Mouse (Mus musculus): ENCODE results near the gene Trip6. TPM values are rescaled to one million over a fixed set of nuclear protein-coding genes. Genes with fewer than 3 reads are reported as not detected.

The Trip6 gene
- total RNA-seq, 2 experiments from 2014 or later = 4.8 to 5.9 TPM

DNA sequence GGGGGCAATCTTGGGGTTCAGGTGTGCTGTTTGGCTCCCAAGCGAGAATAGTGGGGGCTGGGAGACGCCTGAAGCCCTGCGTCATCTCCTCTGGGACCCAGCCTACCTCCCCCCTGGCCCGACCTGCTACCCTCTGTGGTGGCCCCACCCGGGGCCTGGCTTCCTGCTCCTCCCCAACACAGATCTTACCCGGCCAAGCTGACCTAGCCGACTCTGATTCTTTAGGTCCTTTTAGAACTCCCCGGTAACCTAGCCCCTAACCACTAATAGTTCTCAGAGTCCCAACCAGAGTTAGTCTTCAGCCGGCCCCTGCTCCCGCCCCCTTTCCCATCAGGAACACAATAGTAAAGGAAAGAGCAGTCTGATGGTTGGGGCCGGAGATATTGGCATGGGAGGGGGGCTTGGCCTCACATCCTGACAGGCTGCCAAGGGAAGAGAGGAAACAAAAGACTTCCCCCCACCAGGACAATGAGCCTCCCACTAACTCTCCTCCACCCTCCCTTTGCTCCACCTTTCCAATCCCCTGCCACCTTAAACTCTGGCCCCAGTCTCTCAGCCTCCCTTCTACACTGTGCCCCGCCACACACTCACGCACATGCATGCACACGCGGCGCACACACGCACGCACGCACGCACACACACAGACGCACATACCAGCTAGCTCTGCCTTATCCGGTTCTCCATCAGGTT is 25.2 kb upstream of the Trip6 start:
- DNase-seq (ENCODE audit: low spot score in 2 of 2) = no peak

DNA sequence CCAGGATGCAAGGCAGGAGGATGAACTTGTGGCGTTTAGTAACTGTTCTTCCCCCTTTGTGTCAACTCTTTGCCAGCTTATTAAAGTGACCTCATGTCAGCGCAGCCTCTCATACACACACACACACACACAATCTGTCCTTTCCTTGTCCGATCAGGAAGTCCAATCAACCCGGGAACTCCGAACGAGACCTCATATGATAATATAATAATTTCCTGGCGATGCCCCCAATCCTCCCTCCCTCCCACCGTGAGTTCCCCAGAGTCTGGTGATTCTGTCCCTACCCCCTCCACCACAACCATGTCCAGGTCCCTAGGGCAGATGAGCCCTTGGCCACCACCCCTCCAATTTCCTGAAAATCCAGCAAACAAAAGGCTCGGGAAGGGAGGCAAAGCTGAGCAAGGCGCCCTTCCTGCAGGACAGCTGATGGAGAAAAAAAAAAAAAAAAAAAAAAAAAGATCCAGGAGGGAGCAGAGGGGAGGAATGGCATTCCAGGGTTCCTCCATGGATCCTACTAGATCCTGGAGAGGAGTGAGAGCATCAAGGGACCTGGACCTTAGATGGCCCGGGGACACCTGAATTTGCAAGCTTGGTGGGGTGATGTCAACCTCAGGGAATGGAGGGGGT is 24.6 kb upstream of the Trip6 start:
- DNase-seq (ENCODE audit: low spot score in 2 of 2) = no peak

DNA sequence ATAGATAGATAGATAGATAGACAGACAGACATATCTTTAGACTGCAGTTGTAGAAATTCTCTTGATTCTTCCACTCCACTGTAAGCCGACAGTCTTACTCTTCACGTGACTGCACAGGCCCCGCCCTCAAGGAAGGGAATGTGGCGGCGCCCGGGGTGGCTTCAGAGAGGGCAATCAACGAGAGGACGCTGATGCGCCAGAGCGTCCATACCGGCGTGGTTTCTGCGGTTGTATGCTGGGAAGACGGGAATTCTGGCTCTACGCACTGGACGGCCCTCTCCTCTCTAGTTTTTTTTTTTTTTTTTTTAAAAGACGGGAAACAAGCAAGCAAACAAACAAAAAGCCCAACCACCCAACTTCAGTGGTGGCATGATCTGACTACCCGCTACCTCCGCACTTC is 24.1 kb upstream of the Trip6 start:
- peak; percentile 92 for DNase-seq (ENCODE audit: low spot score in 2 of 2)

DNA sequence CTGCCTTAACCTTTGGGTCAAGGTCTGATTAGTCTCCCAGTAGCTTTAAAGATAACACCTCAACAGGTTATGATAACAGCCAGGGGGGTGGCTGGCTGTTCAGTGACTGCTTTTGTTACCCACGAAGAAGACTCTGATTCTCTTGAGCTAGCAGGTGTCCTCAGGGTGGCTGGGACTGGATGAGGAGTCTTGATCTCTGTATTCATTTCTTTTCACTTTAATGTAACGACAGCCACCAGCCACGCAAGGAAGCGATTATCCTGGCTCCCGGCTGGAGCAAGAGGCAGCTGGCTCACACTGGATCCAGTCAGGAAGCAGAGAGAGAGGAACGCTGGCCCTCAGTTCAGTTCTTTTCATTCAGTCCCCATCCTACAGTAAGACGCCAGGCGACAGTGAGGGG is 23.0 kb upstream of the Trip6 start:
- DNase-seq (ENCODE audit: low spot score in 2 of 2) = no peak

DNA sequence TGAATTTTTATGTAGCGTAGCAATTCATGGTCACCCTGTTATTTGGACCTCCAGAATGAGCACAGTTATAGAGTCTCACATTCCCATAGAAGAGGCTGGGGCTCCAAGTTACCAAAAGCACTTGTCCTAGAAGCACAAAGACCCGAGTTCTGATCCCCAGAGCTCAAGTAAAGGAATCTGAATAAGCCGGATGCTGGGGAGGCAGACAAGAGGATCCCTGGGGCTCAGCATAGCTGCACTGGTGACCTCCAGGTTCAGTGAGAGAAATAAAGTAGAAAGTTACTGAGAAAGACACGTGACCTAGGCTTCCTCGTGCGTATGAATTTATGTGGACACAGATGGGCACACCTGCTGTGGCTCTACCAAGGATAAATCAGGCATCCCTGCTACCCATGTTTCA is 20.9 kb upstream of the Trip6 start:
- DNase-seq (ENCODE audit: low spot score in 2 of 2) = no peak

DNA sequence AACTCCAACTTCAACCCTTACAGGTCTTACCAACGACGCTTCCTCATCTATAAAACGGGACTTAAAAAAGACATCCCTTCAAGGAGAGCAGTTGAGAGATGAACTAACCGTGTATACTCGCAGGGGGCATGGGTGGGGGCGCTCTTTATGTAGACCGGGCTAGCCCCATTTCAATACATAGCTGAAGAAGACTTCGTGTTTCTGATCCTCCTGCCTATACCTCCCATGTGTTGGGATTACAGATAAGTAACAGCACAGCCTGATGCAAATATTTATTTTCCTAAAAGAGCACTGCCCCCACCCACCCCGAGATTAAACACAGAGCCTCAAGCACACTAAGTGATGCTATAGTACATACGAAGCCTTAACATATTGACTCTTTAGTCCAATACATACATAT is 20.1 kb upstream of the Trip6 start:
- no peak for DNase-seq (ENCODE audit: low spot score in 2 of 2)

DNA sequence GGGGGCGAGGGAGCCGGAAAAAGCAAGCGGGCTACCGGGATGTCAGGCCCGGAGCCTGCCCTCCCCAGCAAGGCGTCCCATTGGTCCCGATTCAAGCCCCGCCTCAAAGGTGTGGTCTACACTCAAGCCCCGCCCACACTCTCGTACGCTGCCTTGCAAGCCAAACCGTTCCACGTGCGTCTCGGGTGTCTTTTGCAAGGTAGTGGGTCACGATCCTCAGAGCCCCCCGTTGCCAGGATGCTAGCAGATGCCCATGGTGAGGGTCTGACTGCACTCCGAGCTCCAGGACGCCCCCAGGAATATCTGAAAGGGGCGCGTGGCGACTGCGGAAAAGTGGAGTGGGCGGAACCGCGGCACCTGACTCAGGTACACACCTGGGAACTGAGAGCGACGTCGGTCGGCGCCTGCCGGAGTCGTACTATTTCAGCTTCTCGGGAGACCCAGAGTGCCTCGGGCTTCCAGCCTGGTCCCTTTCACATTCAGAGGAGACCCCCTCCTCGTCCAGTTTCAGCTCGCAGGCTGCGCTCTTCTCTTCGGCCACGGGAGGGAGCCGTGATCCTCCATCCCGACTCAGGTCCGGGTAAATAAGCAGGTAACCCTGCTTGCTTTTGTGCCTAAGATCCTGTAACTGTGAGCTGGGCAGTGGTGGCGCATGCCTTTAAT is 19.4 kb upstream of the Trip6 start, which contains the start of gene Slc12a9:
Gene Slc12a9, minus strand, starts transcription at position 86 of the 663 bp plus-strand sequence.
- DNase-seq (ENCODE audit: low spot score in 2 of 2) = peak; percentile 93 to 95

DNA sequence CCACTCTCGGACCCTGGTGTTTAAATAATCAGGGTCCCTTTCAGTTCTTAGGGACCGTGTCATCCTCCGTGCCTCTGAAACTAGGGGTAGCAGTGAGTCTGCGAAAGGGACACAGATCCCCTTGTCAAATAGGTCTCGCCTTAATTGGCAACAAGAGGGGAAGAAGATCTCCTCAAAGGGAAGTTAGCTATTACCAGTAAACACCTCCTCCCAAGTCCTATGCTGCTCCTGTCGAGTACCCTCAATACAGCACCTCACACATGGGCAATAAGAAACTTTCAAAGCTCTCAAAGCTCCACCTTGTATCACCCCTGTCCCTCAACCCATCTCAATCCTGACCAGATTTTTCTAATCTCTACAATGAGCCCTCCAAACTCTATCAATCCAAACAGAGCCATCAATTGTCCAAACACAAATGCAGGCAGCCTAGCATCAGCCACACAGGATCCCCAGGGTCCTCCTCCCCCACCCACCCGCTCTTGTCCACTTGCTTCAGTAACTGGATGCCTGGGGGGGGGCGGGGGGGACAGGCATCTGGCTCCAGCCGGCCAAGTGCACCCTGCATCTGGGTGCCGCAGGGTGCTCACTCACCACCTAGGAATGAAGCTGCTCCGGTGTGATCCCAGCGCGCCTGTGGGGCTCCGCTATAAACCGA is 18.8 kb upstream of the Trip6 start:
- DNase-seq (ENCODE audit: low spot score in 2 of 2) = no peak

DNA sequence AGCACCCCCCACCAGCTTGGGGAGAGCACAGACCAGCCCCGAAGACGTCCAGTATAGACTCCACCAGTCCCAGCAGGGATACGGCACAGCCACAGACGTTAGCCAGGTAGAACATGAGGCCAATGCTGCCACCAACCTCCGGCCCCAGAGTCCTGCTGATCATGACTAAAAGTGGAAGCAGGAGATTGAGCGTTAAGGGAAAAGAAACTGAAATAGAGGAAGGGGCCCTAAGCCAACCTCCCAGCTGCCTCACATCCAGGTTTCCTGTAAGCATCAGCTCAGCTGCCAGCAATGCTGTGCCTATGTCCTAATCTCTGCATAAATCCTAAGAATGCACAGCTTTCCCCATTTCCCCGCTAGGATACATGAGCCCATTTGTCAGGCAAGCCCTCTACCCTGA is 16.7 kb upstream of the Trip6 start:
- DNase-seq (ENCODE audit: low spot score in 2 of 2) = no peak

DNA sequence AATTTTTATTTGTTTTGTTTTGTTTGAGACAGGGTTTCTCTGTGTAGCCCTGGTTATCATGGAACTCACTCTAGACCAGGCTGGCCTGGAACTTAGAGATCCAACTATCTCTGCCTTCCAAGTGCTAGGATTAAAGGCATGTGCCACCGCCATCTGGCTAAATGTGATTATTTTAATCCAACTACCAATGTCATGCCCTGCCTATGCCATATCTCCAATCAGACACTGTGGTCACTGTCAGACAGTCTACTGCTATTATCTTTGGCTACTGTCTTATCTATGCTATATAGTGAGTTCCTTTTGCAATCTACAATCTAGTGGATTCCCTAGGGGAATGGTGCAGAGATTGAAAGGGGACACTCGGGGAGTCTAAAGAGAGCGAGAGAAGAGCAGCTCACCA is 6.8 kb upstream of the Trip6 start:
- DNase-seq (ENCODE audit: low spot score in 2 of 2) = no peak

DNA sequence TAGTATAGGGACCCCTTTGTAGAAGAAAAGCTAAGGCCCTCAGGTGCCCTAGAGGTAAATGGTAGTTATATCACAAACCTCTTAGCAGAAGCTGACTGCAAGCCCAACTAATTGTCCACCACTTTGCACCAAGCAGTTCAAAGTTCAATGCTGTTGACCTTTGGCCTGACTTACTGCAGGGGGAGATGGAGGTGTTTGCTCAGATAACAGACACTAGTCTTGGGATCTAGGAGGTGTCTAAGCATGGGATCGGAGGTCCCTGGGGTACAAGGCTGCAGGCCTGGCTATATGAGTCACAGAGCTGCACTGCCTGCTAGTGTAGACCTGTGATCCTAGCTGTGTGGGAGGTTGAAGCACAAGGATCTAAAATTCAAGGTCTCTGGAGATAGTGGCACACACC is 4.4 kb upstream of the Trip6 start:
- DNase-seq (ENCODE audit: low spot score in 2 of 2) = no peak

DNA sequence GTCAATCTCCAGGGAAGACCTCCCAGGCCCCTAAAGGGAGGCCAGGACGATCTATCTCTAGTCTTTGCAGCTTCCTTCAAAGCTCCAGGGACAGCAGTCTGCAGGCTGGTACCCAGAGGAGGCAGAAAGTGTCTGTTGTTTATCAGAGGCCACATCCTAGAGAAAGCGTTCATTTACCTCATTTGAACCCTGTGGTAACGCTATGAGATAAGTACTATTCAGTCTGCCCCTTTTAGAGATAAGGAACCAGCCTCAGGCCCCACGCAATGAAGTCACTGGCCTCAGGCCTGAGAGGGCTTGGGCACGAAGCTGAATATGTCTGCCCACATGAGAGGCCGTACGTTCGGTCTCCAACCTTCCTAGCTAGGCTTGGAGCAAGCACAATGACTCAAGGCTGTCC is 3.2 kb upstream of the Trip6 start:
- DNase-seq (ENCODE audit: low spot score in 2 of 2) = no peak

DNA sequence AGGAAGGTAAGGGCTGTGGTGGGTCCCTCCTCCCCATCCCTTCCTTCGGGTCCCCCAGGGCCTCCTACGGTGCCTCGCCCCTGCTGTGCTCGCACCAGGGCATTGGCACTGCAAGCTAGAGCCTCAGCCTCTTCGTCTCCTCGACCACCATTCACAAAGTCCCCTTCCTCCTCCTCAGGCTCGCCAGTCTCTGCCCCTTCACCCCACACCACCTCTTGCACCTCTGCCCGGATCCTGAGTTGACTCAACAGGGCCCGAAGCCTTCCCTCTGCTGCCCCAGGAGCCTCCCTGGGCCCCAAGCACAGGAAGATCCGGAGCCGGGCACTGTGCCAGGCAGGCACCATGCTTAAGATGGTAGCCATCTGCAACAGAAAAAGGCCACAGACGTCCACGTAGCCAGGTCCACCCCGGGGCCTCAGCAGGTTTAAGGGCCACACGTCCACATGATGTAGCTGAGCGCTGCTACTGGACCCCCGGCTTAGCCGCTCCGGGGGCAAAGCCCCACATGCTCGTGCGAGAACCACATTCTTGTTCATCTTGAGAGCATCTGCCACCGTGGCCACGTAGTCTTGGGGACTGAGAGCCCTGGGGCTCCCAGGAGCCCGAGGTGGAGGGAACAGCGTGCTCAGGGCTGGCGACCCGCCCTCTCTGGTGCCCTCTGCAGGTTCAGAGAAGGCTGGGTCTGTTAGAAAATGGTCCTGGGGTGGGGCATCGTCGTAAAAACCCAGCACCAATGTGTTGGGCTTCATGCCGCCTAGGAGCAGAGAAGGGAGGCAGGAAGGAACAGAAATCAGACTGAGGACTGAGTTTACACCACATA is 1.1 kb upstream of the Trip6 start:
- DNase-seq (ENCODE audit: low spot score in 2 of 2) = no peak

DNA sequence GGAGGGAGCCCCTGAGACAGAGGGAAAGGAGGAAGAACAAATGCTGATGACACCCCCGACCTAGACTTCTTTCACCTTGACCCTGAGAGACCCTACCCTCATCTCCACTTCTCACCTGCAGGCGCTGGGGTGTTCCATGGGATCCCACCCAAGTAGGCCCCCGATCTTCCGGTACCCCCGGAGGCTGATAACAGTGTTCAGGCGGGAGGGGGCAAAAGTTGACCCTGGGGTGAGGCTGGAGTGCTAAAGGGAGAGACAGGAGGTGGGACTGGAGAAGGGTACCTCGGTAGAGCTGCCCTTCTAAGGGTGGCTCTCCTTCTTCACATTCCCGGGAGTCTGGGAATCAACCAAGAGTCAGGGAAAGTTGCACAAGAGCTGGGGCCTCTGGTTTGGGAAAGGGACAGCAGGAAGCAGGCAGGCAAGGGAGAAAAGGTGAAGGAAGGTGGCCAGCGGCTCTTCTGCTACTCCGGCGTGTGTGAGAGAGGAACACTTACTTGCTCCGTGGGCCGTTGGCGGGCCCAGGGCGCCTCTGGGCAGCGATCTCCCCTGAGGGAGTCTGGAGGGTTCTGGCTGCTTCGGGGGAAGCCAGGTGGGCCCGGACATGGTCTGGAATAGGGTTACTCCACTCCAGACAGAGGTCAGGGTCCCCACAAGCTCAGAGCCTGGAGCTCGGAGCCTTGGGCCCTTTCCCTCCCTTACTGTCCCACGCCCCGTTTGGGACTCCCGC is 575 bp downstream of the Trip6 start:
- DNase-seq (ENCODE audit: low spot score in 2 of 2) = no peak

DNA sequence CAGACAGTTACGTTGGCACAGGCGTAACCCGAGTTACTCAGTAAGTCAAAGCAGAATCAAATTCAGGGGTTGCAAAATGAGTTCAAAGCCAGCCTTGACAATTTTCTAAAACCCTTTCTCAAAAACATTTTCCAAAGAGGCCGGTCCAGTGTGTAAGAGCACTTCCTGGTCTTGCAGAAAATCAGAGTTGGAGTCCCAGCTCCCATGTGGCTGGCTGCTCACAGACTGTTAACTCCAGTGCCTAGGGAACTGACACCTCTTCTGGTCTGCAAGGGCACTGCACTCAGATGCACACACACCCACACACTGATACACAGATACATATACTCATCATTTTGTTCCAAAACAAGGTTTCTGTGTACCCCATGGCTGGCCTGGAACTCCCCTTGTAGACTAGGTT is 5.8 kb downstream of the Trip6 start:
- DNase-seq (ENCODE audit: low spot score in 2 of 2) = no peak

DNA sequence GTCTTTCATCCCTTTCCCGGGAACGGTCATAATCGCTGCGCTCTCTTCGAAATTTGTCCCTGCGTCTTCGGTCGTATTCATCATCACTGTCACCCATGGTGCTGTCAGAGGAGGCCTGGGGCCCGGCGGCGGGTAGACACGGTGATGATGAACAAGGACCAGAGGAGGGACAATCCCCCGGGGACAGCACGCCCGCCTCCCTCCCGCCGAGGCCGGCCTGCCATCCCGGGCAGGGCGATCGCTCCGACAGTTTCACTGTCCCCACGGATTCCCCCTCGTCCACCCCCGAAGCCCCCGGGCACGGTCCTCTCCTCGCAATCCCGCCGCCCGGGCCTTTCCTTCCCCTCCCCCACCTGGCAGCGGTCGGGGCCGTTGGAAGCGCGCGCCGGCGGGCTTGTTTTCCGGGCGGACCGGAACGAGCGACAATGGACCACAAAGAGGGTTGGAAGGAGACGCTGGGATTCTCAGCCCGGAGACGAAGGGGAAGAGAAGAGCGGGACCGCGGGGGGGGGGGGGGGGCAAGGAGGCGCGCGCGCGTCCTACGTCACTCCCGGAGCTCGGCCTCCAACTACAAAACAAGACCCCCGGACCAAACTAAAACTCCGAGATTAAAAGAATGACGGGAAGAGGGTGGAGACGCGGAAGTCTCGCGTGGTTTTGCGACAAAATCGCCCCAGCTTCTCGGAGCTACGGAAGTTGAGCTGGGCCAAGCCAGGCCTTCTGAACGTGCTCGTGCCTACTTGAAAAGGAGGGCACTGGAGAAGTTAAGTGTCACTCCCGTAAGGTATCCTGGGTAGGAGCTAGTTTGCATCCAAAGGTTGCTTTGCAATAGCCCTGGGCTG is 6.9 kb downstream of the Trip6 start, which contains the start of gene Srrt:
Gene Srrt, minus strand, starts transcription at position 604 of the 842 bp plus-strand sequence.
- peak; percentile 88 to 91 for DNase-seq (ENCODE audit: low spot score in 2 of 2)

DNA sequence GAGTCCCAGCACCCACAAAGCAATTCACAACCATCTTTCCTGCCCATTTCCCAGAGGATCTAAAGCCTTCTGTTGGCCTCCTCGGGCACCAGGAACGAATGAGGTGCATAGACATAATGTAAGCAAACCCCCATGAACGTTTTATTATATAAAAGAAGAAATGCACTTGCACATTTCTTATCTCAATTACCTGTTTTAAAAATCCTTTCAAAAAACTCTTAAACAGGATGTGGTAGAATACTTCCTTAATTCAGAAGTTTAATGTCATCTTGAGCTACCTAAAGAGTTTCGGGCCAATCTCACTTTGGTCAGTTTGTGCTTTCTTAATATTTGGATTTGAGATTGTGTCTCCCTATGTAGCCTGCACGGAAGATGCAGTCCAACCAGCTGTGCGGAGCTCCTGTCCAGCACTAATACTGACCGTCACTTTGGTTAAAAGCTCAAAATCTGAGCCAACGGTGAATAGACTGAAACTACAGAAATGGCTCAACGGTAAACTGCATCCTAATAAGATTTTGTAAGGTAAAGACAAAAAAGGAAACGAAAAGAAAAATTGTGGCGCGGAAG is 7.7 kb downstream of the Trip6 start:
- DNase-seq (ENCODE audit: low spot score in 2 of 2) = no peak

DNA sequence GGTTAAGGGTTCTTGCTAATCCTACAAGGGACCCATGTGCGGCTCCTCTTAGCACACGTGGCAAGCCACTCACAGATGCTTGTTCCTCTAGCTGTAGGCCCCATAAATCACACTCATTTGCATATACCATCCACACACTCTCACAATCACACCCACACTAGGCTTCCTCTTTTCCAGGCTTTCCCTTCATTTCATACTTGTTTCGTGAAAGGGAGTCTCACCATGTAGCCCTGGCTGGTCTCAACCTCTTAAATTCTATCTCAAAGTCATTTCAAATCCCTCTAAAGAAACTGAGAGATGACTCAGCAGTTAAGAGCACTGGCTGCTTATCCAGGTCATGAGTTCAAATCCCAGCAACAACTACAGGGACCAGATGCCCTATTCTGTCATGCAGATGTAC is 8.4 kb downstream of the Trip6 start:
- DNase-seq (ENCODE audit: low spot score in 2 of 2) = no peak

DNA sequence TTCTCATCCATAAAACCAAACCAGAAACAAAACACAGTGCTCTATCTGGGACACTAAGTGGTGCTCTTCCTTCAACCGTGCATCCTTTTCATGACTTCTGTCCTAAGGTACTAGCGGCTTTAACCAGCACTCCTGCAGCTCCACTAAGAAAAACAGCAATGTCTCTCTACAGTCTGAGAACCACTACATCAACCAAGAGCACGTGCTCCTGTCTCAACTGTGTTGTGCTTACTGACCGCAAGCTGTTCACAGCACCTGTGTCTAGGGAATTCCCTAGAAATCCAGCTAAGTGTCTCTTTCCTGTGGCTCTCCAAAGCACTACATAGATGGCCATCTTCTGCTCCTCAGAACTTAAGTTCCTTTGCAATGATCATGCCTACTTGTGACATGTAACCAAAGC is 9.4 kb downstream of the Trip6 start:
- DNase-seq (ENCODE audit: low spot score in 2 of 2) = no peak
